Mouse (Mus musculus) layer of hippocampus, adult 9-11 months (tissue): ENCODE measurements around the gene Azin2.

ENCODE experiments used
- DNase-seq: peaks from one replicate; pipeline ENCODE4 v3.0.0; 2022

Gene Azin2

DNA sequence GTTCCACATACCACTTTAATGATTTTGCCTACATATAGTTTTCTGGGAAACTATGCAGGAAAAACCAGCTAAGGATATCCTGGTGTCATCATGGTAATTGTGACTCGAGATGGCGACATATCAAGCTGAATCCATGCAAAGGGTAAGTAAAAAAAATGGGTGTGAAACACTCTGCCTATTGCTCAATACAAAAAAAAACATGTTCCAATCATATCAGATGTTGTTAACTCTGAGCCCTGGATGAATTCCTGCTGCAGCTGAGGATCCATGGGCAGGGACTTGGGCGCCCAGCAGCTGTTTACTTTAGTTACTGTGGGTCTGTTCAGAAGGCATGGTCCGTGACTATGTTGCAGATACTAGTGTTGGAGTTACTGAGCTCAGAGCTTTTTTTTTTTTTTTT, 14.3 kb upstream of the Azin2 start:
- DNase-seq: no peak

DNA sequence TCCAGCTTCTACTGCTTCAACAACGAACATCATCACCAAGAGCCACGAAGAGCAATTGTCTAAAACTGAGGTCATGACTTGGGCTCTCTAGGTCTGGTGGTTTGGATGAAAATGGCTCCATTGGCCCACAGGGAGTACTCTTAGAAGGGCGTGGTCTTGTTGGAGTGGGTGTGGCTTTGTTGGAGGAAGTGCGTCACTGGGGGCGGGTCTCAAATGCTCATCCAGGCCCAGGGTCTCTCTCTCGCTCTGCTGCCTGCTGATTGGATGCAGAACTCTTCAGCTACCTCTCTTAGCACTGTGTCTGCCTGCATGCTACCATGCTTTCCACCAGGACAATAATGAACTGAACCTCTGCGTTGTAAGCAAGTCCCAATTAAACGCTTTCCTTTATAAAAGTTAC, 12.4 kb upstream of the Azin2 start:
- no peak for DNase-seq

DNA sequence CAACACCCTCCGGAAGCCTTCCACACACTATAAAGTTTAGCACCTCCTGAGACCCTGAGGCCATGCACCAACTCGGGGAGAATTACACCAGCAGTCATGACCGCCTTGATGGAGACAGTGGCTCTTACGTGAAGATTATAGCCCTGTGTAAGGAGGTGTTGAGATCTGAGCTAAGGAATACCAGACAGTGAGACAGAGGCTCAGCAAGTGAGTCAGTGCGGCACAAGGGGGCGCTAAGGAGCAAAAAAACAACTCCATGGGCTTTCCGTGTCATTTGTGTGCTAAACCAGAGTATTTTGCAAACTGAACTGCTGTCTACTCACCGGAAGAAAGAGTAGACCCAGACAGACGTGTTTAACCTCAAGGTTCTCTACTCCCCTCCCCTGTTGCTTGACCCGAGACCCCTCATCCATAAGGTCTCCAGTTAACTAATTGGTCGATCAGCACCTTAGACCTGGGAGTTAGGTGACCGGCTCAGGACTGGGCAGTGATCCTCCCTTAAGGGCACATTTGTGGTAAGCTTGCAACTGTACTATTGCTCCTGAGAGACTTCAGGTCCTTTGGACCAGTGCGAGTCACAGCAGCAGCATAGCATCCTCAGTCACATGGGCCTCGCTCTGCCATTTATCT, 8.9 kb upstream of the Azin2 start:
- no peak for DNase-seq

DNA sequence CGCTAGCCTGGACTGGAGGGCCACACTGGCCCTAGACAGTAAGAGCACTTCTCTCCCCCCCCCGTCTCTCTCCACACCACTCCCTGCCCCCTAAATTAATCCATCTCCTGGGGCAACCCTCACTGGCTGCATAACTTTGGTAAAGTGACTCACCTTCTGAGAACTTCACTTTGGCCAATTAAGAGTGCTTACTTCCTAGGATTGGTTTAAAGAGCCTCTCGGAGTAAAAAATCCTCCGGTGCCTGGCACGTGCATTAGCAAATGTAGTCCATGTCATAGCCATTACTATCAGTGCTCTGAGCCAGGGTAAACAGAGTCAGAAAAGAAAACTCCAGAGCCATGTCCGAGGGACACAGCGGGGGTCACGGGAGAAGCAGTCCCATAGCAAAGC, 8.2 kb upstream of the Azin2 start:
- DNase-seq: no peak

DNA sequence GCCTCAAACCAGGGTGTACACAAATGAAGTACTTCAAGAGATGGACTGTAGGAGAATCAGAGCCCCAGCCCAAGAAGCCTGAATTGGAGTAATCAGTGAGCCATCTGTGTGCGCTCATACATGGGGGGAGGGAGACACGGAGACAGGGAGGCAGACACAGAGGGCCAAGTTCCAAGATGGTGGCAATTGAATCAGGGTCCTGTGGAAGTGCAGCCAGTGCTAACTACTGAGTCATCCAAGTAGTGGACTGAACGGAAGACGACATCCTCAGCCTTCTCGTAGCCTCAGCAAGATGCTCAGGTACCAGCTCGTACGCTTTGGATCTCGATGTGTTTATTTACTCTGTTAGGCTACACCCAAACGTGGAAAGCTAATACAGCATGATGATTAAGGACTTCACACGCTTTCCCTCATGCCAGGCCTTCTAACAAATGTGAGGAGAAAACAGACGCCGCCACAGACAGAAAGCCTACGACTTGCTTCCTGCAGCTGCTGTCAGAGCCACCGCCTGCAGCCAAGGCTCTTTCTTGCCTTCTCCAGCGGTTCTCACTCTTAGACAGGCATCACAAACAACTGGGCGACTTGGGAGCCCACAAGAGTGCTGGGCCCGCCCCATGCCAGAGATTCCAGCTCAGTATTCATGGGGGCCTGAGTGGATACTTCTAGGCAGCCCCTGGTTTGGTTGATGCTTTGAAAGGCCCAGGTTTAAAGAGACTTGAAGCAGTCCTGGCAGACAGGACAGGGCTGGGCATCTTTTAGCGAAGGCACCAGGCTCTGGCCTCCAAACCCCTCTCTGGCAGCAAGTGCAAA, 7.6 kb upstream of the Azin2 start:
- DNase-seq: no peak

DNA sequence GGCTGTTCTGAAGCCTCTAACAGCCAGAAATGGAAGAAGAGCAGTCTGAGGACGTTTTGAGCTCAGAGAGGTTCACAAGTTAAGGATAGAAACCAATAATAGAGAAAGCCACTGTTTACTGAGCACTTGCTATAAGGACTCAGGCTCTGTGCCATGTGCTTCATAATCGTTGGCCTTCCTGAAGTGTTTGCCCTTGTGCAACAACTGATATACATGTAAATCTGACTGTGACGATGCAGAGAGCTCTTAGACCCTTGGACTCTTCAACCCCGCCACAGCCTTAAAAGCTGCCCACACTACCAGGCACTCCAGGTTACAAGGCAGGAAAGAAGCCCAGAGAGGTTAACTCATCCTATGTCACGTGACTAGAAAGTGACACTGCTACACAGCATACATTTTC, 6.8 kb upstream of the Azin2 start:
- DNase-seq: no peak

DNA sequence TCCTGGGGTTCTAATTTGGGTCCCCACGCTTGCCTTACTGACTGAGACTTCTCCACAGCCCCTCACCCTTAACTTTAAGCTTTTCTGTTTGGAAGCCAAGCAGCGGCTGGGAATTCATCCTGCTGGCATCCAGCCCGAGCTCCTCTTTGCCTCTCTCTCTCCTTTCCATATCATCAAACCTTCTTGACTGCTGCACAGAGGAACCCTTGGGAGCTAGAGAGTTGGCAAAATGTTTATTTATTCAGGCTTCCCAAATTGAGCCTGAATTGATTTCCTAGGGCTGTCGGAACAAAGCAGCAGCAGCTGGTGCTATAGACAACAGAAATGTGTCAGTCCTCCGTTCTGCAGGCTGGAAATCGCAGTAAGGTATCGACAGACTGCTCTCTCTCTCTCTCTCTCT, 4.5 kb upstream of the Azin2 start:
- no peak for DNase-seq

DNA sequence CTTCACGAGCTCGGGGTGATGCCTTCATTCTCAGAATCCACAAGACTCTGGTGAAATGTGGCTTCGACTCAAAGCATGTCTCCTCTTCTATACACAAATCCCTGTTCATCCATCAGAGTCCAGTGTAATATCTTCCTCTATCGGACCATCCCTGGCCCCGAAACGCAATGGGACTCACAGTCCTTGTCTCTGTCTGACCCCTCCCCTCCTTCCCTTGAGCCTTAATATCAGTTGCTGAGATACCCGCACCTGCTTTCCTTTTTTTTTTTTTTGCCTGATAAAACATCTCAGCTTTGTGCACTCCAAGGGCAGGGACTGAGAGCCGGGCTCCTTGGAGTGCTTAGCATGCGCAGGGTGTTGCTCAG, 666 bp upstream of the Azin2 start:
- no peak for DNase-seq

DNA sequence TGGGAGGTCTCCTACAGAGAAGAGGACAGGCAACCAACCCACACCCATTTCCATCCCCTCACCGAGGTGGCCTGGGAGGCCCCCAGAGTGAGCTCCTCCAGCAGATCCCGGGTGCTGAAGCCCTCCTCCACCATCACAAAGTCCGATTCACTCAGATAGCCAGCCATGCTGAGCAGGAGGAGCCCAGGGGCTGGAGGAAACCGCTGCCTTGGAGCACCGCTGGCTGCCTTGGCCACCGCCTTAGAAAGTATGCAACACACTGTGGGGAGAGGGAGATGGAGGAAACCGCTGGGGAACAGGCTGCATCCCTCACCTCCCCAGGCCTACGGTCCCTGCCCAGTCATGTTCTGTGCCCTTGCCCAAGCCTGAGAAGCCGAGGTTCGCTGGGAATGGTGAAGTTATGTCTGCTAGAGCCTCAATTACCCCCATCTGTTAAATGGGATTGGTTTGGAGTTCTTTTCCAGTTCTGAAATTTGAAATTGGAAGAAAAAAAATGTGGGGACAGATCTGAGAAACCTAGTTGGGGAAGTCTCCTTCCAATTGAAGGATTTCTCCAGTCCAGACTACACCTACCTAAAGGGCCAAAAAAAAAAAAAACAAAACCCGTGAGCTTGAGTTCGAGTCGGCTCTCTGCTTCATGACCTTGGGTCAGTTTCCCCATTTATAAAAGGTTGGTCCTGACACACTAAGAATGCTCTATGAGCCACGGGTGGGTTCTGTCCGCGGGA, 777 bp downstream of the Azin2 start:
- DNase-seq: no peak

DNA sequence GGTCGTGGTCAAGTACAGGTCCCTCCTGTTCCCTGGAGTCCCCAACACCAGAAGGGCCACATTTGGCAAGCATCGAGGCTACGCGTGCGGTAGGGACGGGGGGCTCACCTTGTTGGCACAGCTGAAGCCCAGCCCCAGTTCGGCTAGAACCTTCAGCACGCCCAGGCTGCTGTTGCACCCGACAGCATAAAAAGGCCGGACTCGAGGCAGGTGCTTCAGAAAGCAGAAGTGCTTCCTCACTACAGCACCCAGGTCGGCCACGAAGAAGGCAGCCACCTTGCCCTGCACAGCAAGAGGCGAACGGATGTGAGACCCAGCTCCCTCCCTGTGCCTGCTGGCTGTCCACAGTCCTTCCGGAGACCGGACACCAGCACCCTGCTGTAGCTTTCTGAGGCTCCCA, 2.6 kb downstream of the Azin2 start:
- DNase-seq: no peak

DNA sequence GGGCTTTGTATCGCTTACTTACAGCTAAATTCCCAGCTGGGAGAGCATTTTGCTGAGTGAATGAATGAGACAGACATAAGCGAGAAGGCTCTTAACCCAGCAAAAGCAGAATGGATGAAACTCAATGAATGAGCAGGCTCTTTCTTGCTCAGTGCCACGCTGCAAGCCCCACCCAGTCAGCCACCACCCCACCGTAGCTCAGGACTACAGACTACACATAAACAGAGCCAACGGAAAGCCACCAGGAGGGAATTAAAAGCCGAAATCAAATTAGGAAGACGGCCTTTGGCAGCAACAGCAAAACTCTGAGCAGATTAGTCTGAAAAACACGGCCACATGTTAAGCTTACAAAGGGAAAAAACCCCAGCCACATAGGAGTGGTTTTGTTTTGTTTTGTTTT, 3.4 kb downstream of the Azin2 start:
- no peak for DNase-seq

DNA sequence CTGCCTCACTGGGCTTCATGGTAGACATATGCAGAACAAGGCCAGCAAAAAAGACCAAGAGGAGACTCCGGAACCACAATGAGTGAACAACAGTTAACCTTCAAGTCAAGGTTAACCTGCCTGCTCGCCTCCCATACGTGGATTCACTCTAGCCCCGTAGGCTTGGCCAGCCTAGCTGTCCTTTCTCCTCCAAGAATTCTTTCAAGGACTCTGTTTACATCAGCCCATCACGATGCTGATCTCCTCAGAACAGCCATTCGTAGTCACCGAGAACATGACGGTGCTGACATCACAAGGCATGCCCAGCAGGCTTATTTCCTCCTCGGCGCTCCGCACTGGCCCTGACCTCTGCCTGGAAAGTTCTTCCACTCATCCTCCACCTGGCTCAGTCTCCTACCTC, 4.1 kb downstream of the Azin2 start:
- no peak for DNase-seq

DNA sequence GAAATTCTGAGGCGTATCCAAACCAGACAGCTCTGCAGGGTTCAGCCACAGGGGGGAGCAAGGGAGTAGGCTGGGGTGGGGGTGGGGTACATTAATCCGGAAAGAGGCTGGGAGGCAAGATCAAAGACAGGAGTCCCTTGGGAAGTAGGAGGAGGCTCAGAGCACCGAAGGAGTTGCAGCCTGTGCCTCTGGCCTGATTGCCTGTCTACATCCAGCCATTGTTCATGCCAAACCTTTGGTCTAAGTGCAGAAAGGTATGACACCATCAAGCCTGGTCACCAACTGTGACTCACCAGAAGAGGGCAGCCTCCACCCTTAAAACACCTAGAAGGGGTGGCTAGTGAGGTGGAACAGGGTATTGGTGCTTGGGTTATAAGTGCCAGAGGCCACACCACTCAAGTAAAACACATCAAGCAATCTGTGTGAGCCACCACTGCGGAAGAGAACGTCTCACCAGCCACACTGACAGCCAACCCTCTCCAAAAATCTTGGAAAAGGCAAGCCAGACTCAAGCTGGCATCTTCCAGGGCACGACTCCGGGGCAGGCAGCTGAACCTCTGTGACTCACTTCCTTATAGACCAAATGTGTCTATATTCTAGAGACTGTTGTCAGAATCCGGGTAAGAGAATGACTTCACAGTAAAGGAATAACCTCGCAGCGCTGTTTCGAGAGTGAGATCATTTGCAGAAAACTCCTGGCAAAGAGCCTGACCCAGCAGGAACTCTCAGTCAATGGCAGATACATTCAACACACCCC, 4.9 kb downstream of the Azin2 start:
- no peak for DNase-seq

DNA sequence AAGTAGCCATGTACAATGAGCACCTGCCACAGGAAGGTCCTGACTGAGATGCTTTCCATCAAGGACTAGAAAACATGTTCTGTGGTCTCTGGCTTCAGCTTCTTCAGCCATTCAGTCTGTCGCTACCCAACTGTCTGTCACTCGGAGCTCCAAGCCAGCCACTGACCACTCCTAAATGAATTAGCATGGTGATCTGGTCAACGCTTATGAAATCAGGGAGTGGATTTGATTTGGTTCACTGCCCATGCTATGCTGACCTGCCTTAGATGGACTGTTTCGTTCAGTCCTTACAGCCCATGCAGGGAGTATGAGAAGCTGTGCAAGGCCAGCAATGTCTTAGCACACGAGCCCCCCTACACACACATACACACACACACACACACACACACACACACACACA, 8.4 kb downstream of the Azin2 start:
- DNase-seq: no peak

DNA sequence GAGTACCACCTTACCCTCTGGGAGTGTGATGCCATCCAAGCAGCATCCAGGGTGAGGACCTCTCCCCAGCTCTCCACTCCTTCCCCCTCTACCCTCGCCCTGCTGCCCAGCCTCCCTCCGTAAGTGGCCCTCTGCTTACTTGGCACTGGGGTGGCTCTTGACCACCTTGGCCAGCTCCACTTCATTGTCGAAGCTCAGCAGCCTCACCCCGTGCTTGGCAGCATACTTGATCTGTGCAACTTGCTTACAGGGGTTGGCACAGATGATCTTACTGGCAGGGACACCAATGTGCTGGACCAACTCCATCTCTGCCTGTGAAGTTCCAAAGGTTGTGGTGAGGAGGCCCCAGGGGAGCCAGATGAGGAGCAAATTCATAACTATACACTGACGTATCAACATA, 11.8 kb downstream of the Azin2 start:
- DNase-seq: no peak

DNA sequence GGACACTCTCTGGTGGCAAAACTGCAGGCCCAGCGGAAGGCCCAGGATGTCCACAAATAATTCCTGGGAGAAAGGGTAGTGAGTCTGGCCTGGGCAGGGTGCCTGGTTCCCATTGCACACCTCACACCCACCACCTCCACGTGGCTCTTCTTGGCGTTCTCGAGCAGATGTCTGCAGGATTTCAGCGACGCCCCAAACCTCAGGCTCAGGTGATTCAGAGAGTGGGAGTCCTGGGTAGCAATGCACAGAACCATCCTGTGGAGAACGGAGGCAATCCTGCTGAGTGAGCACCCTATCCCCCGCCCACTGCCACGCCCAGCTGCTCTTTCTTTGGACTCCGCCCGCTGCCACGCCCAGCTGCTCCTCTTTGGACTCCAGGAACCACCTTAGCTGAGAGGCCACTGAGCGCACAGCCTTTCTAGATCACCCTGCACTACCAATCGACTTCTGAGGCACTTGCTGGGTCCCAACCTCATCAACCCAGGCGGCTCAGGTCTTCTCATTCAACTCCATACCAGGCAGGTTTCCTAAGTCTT, 12.7 kb downstream of the Azin2 start:
- DNase-seq: no peak

DNA sequence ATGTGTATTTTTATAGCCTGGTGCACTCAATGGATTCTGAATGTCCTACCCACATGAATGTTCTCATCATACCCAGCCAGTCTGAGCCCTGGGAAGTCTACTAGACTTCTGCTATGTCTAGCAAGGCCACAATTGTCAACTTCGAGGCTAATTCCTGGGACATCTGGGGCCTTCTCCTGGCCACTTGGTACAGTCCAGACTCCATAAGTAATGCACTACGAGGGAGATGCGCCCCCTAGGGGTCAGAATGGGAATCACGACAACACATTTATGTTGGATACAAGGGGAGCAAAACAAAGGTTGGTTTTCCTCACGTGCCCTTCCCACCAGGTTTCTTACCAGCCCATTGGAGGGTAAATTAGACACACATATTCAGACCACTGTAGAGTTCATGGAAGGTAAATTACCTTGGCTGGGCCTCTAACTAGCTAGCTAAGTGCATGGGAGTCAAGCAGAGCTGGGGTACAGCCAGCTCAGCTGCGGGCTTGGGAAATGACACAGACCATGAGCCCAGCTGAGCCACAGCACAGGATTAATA, 14.0 kb downstream of the Azin2 start:
- DNase-seq: no peak

DNA sequence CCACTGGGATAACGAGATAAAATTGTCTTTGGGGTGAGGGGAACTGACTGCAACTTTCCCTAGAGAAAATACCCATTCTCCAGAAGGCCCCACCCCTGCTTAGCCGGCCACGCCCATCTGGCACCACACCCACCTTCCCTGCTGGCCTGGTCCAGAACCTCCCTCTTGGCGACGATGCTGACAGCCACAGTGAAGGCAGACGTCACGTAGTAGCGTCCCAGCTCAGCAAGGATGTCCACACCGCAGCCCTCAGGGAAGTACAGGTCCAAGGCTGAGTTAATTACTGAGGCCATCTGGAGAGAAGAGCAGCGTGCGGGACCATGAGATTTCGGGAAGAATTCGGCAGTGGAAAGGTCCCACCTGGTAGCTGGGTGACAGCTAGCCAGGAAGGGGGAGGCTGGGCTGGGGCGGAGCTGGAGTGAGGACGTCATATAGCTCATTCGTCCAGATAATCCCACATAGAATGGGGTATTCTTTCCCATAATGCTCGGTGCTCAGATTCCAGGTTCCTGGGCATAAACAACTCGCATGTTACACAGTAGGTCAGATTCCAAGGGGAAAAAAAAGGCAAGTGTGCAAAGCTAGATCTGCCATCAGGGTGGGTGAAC, 14.8 kb downstream of the Azin2 start:
- no peak for DNase-seq

DNA sequence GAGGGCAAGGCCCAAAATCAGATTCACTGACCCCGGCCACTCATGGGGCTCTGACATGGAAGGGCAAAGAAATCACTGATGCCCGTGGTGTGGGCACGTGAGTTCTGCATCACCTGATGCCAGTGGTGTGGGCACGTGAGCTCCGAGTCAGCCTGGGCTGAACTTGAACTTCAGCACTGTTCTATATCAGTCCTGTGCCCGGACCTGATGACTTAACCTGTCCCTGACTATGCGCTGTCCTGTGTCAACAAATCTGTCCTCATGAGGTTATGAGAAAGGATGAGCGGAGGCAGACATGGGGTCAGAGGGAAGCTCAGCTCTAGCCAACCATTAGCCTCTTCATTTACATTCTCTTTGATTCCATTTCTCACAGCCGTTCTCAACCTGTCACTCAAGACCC, 15.5 kb downstream of the Azin2 start:
- no peak for DNase-seq

DNA sequence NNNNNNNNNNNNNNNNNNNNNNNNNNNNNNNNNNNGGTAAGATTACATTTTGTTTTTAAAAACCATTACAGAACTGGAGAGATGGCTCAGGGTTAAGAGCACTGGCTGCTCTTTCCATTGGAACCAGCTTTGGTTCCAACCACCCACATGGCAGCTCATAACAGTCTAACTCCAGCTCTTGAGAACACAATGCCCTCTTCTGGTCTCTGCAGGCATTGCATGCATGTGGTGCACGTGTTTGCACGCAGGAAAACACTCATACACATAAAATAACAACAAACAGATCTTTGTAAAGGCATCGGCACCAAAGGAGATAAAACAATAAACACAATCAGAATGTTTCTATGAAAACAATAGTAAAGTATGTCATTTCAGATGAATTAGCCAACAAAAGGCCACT, 19.9 kb downstream of the Azin2 start:
- DNase-seq: no peak

DNA sequence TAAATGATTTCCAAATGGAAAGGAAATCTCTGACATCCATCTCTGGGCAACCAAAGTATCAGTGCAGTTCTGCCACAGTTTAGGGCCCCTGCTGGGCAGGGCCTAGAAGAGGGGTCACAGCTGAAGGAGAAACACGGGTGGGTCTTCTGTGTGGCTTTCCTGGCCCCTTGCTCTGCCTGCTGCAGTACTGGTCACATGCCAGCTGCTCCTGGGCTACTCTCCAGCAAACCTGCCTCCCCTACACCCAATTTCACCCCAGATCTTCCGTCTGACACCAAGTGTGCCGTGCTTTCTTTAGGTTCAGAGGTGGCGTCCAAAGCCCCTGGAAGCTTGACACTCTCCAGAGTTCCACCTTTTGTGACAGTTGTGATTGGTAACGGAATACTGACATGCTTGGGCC, 26.6 kb downstream of the Azin2 start:
- DNase-seq: no peak

DNA sequence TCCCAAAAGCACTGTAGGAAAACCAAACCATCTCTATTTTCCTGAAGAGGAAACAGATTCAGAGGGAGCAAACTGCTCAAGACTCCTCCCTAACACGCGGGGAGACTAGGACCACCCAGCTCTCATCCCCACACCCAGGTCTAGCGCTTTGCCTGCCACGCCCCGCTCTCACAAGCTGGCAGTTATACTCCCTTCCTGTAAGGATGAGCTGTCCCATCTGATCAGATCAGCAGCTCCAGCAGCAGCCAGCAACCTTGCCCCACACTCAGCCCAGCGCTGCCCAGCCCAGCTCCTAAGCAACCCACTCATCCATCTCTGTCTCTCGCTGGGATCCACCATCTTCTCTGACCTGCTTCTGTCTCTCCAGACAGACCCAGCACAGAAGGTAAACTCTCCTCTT, 29.5 kb downstream of the Azin2 start:
- no peak for DNase-seq
